8 mouse cellular contexts compared by ENCODE assay signal in genomic region chr9:57467896-57468549, GRCm38 (mm10). TPM values are rescaled to one million over a fixed set of nuclear protein-coding genes. Genes with fewer than 3 reads are reported as not detected.
A peak's percentile ranks its signal among the peaks of the same experiment; 100 is the strongest.
DNase-seq lines count a peak whose midpoint lies in the region; ATAC-seq and TF ChIP-seq lines count a peak whose summit lies in the region.

Gene Scamp5, minus strand, starts transcription at chr9:57468060.

- no peak for TF ChIP-seq RAD21 in MEL (IDR thresholded peaks at IDR 0.05; ENCODE audit: low read depth, low read length)

- H3K27ac ChIP-seq in MEL (ENCODE audit: control insufficient read depth, low read depth, low read length): no peak within 1 kb of the TSS
- peak within 1 kb of the TSS; percentile 86 for H3K27ac ChIP-seq in cerebellum, adult 2 months (ENCODE audit: insufficient read depth, low read length)
- H3K27ac ChIP-seq in lung, embryonic 14.5 days (ENCODE audit: low read depth): no peak within 1 kb of the TSS
- H3K27ac ChIP-seq in olfactory bulb, adult 2 months (ENCODE audit: insufficient read depth, low read depth, low read length): peak within 1 kb of the TSS; percentile 86

- peaks cover 0 to 1% of the 10 kb centered on the region in 2 experiments; a peak in 1 of 4 replicates for H3K27me3 ChIP-seq in MEL (ENCODE audit: control insufficient read depth in 1 of 2, insufficient read depth in 2 of 2, low read length in 2 of 2)
- no peaks in the 10 kb centered on the region for H3K27me3 ChIP-seq in cerebellum, adult 2 months (ENCODE audit: control insufficient read depth, insufficient read depth, low read length)
- 0 out of 2 replicates have a peak, but pooled peaks cover 5% of the 10 kb centered on the region for H3K27me3 ChIP-seq in lung, embryonic 14.5 days (ENCODE audit: insufficient read depth, low read length)

- no peak for TF ChIP-seq POLR2A in MEL (IDR thresholded peaks at IDR 0.05; ENCODE audit: control insufficient read depth in 1 of 2, insufficient read depth in 1 of 2, low read depth in 1 of 2, low read length in 2 of 2, poor library complexity in 1 of 2)
- TF ChIP-seq POLR2A in cerebellum, adult 2 months (IDR thresholded peaks at IDR 0.05; ENCODE audit: borderline replicate concordance, insufficient read depth, low read length): peak; percentile 99; the same call in 1 of the 2 replicates
- peak; percentile 96 for TF ChIP-seq POLR2A in olfactory bulb, adult 2 months (IDR thresholded peaks at IDR 0.05; ENCODE audit: insufficient read depth, low read depth, low read length)

- H3K9ac ChIP-seq in MEL (ENCODE audit: control insufficient read depth, low read depth, low read length, poor library complexity, severe bottlenecking): peak within 1 kb of the TSS; percentile 67
- peak within 1 kb of the TSS; percentile 58 for H3K9ac ChIP-seq in lung, embryonic 14.5 days

- ATAC-seq in frontal cortex, adult (ENCODE audit: low TSS enrichment): peak; percentile 93
- ATAC-seq in hematopoietic stem cell, adult 5-6 weeks (replicated peaks in 1 of 2; ENCODE audit: insufficient read depth in 1 of 2, low FRiP score in 2 of 2, low TSS enrichment in 1 of 2, low read depth in 1 of 2, poor library complexity in 2 of 2, severe bottlenecking in 2 of 2): peak; percentile 86 to 88
- ATAC-seq in lung, embryonic 14.5 days (ENCODE audit: insufficient read depth): peak; percentile 93

- no peak for TF ChIP-seq CTCF in MEL (IDR thresholded peaks at IDR 0.05 in 2 of 3, conservative IDR thresholded peaks at IDR 0.05 in 1 of 3; ENCODE audit: control insufficient read depth in 1 of 3, insufficient read depth in 1 of 3, low read depth in 2 of 3, low read length in 3 of 3, poor library complexity in 1 of 3, severe bottlenecking in 1 of 3)
- TF ChIP-seq CTCF in cerebellum, adult 2 months (IDR thresholded peaks at IDR 0.05; ENCODE audit: borderline replicate concordance, insufficient read depth, low read depth, low read length): no peak
- TF ChIP-seq CTCF in lung, embryonic 14.5 days (IDR thresholded peaks at IDR 0.05; ENCODE audit: low read depth): no peak
- TF ChIP-seq CTCF in olfactory bulb, adult 2 months (IDR thresholded peaks at IDR 0.05; ENCODE audit: insufficient read depth, low read depth, low read length): no peak

- WGBS in cerebellum, adult 2 months: under 1% methylated on average over 46 of the region's 48 CpGs
- 2% methylated on average over 41 of the region's 48 CpGs for WGBS in lung, embryonic 14.5 days
- WGBS in olfactory bulb, adult 2 months: 1% methylated on average over 48 of the region's 48 CpGs

- no peaks in the 10 kb centered on the region for H3K36me3 ChIP-seq in MEL (ENCODE audit: control insufficient read depth in 1 of 2, insufficient read depth in 2 of 2, low read length in 2 of 2)
- no peaks in the 10 kb centered on the region for H3K36me3 ChIP-seq in lung, embryonic 14.5 days (ENCODE audit: insufficient read depth)

- DNase-seq in MEL (ENCODE audit: low read depth, low spot score): peak; percentile 94
- peak; percentile 90 to 94 for DNase-seq in cerebellum, adult 2 months
- peak; percentile 90 to 91 for DNase-seq in layer of hippocampus, adult 8-10 months (ENCODE audit: low spot score in 2 of 2)
- peak; percentile 94 for DNase-seq in lung, embryonic 14.5 days
- peak; percentile 69 to 79 for DNase-seq in thymus, adult 18-20 months

- H3K79me2 ChIP-seq in MEL (ENCODE audit: control insufficient read depth, insufficient read depth, low read length, poor library complexity): no peaks in the 10 kb centered on the region; the same call in 1 of the 2 replicates

- H3K9me3 ChIP-seq in MEL (replicated peaks; ENCODE audit: insufficient read depth, low read length): no peaks in the 10 kb centered on the region
- no peaks in the 10 kb centered on the region for H3K9me3 ChIP-seq in lung, embryonic 14.5 days (ENCODE audit: low read depth, low read length)

- no peak for TF ChIP-seq EP300 in MEL (IDR thresholded peaks at IDR 0.05; ENCODE audit: low read depth in 1 of 2, low read length in 2 of 2)

- peaks cover 0 to 8% of the 10 kb centered on the region in 2 experiments; a peak in 2 of 4 replicates for H3K4me1 ChIP-seq in MEL (ENCODE audit: control insufficient read depth in 1 of 2, insufficient read depth in 2 of 2, low read length in 2 of 2)
- peaks cover 19% of the 10 kb centered on the region for H3K4me1 ChIP-seq in cerebellum, adult 2 months (ENCODE audit: control insufficient read depth, insufficient read depth, low read length)
- H3K4me1 ChIP-seq in lung, embryonic 14.5 days (ENCODE audit: insufficient read depth): no peaks in the 10 kb centered on the region
- peaks cover 17% of the 10 kb centered on the region for H3K4me1 ChIP-seq in olfactory bulb, adult 2 months (ENCODE audit: control insufficient read depth, insufficient read depth, low read length)

- peak within 1 kb of the TSS; percentile 12 to 60; a peak in 3 of 4 replicates for H3K4me3 ChIP-seq in MEL (ENCODE audit: control insufficient read depth in 1 of 2, insufficient read depth in 1 of 2, low read depth in 2 of 2, low read length in 2 of 2)
- H3K4me3 ChIP-seq in cerebellum, adult 2 months (replicated peaks; ENCODE audit: insufficient read depth, low read depth, low read length): peak within 1 kb of the TSS; percentile 95
- H3K4me3 ChIP-seq in lung, embryonic 14.5 days (ENCODE audit: low read depth, low read length): peak within 1 kb of the TSS; percentile 55
- peak within 1 kb of the TSS; percentile 66 for H3K4me3 ChIP-seq in olfactory bulb, adult 2 months (ENCODE audit: insufficient read depth, low read depth, low read length)

- H3K4me2 ChIP-seq in lung, embryonic 14.5 days: peak within 1 kb of the TSS; percentile 90

TF ChIP-seq in MEL, 35 proteins besides CTCF, POLR2A, EP300 and RAD21:
- TF ChIP-seq BHLHE40 (IDR thresholded peaks at IDR 0.05; ENCODE audit: borderline replicate concordance, low read depth, low read length) (no peak), MAFK (IDR thresholded peaks at IDR 0.05; ENCODE audit: borderline replicate concordance, low read depth, low read length) (no peak), E2F4 (IDR thresholded peaks at IDR 0.05; ENCODE audit: borderline replicate concordance, low read depth, low read length) (no peak), HCFC1 (IDR thresholded peaks at IDR 0.05; ENCODE audit: low read depth, low read length) (peak; percentile 59; the same call in 1 of the 2 replicates), TBP (IDR thresholded peaks at IDR 0.05; ENCODE audit: low read depth, low read length) (no peak), SMC3 (IDR thresholded peaks at IDR 0.05; ENCODE audit: low read depth, low read length) (no peak), ELF1 (IDR thresholded peaks at IDR 0.05; ENCODE audit: low read depth, low read length) (no peak), CHD2 (IDR thresholded peaks at IDR 0.05; ENCODE audit: low read length) (peak; percentile 99), NRF1 (IDR thresholded peaks at IDR 0.05; ENCODE audit: insufficient read depth, low read depth, low read length, poor library complexity, severe bottlenecking) (peak; percentile 40; the same call in 1 of the 2 replicates), CHD1 (IDR thresholded peaks at IDR 0.05; ENCODE audit: low read depth, low read length) (no peak), MXI1 (IDR thresholded peaks at IDR 0.05; ENCODE audit: low read depth, low read length) (peak; percentile 93), USF2 (IDR thresholded peaks at IDR 0.05; ENCODE audit: borderline replicate concordance in 1 of 2, insufficient read depth in 1 of 2, low read depth in 1 of 2, low read length in 2 of 2) (no peak), RCOR1 (IDR thresholded peaks at IDR 0.05; ENCODE audit: low read depth, low read length) (no peak), MAX (IDR thresholded peaks at IDR 0.05; ENCODE audit: low read length) (peak; percentile 53; the same call in 1 of the 2 replicates), SIN3A (IDR thresholded peaks at IDR 0.05; ENCODE audit: low read length) (peak; percentile 95)

RNA-seq across cellular contexts. Expression of gene Scamp5, which starts in this region (rescaled TPM):
- total RNA-seq in MEL (2012; rRNA removed): 1.9 and 2.3 TPM in 2 replicates
- 1 to 10 TPM in 1 of 2 experiments, not detected in 1; 4.3 TPM for polyA plus RNA-seq in MEL (2012; ENCODE audit: insufficient read depth in 1 of 2, insufficient read length in 2 of 2, low read depth in 1 of 2, low replicate concordance in 2 of 2, missing spikeins in 1 of 2)
- polyA plus RNA-seq in cerebellum, adult 2 months (2012; rRNA removed): 353 and 360 TPM in 2 replicates
- total RNA-seq in hematopoietic stem cell, adult 5-6 weeks (2017): 0.10 TPM in 1 of 2 replicates, not detected in the other
- total RNA-seq in layer of hippocampus, adult 8-10 months (2022): 100 to 1,000 TPM; 361 to 395 (median 373) TPM
- polyA plus RNA-seq in lung, embryonic 14.5 days (2014; fragmentation: Nextera tagmentation; extraction: Ambion mirVana): 4.4 and 4.9 TPM in 2 replicates
- not detected in 2 replicates for polyA plus RNA-seq in olfactory bulb, adult 2 months (2012; ENCODE audit: insufficient read depth, insufficient read length, low replicate concordance, missing spikeins)

Comparison
In these comparisons a context has a peak if more than half of its experiments do, and no peak if none do; other contexts are left out.
1. RNA of gene Scamp5 (total RNA-seq): 361 to 395 TPM in layer of hippocampus, adult 8-10 months; 1.9 to 2.3 TPM in MEL and 0.10 TPM in hematopoietic stem cell, adult 5-6 weeks; every median in the first group is over 100 times any median in the second.
2. Peak in ATAC-seq in hematopoietic stem cell, adult 5-6 weeks; RNA of the gene not detected or under 1 TPM.
3. H3K27ac ChIP-seq: peak in cerebellum, adult 2 months (single experiment) and olfactory bulb, adult 2 months (single experiment); none in MEL (single experiment) and lung, embryonic 14.5 days (single experiment).
4. H3K4me3 ChIP-seq: peak in every context shown above with its lines; median percentile 95 in cerebellum, adult 2 months; 66 in olfactory bulb, adult 2 months; 55 in lung, embryonic 14.5 days; 36 in MEL.
5. POLR2A ChIP-seq: peak in cerebellum, adult 2 months (single experiment) and olfactory bulb, adult 2 months (single experiment); none in MEL (0 of 2).
6. Peak in every context shown above with its lines, with median percentiles within 50 percentile points of each other: DNase-seq and ATAC-seq.